Mouse (Mus musculus) cerebellum, postnatal 4 days (tissue): Measurements from ENCODE around the gene Kcnma1.

Experiments
- DNase-seq, 2 experiments: peaks; one replicate each; pipeline ENCODE4 v3.0.0; 2022; ENCODE audit warnings: low spot score in 2 of 2, mixed read lengths in 1 of 2

Kcnma1 gene

GRCm38 (mm10) chr14:23689681-23690080 lies 324.6 kb downstream of the Kcnma1 start:
- DNase-seq, result no peak

GRCm38 (mm10) chr14:23688513-23688912 lies 325.8 kb downstream of the Kcnma1 start:
- DNase-seq, result no peak

- no peak for DNase-seq
Measured at GRCm38 (mm10) chr14:23684463-23685066, 329.7 kb downstream of the Kcnma1 start.

GRCm38 (mm10) chr14:23682758-23683157 lies 331.5 kb downstream of the Kcnma1 start:
- no peak for DNase-seq

GRCm38 (mm10) chr14:23679378-23679777 lies 334.9 kb downstream of the Kcnma1 start:
- DNase-seq, result peak in 1 of 2 experiments; percentile 23

GRCm38 (mm10) chr14:23666420-23666819 lies 347.9 kb downstream of the Kcnma1 start:
- DNase-seq, result no peak

DNA sequence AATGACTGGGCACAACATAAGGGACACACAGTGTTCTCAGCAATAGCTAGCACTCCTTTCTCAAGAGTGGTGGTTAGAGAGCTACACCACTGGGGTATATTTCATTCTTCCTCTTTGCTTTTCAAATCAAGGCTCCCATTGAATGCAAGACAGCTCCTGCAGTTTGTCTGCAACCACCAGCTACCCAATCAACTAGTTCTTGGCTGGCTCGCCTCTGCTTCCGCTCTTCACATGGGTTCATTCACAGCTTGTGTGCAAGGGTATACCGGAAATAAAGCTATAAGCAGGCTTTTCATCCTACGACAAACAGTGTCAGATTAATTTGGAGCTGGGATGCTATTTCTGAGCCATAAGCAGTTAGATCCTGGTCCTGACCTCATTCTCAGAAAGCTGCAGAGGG lies 362.6 kb downstream of the Kcnma1 start:
- no peak for DNase-seq

GRCm38 (mm10) chr14:23650126-23650525 lies 364.2 kb downstream of the Kcnma1 start:
- DNase-seq, result no peak

DNA sequence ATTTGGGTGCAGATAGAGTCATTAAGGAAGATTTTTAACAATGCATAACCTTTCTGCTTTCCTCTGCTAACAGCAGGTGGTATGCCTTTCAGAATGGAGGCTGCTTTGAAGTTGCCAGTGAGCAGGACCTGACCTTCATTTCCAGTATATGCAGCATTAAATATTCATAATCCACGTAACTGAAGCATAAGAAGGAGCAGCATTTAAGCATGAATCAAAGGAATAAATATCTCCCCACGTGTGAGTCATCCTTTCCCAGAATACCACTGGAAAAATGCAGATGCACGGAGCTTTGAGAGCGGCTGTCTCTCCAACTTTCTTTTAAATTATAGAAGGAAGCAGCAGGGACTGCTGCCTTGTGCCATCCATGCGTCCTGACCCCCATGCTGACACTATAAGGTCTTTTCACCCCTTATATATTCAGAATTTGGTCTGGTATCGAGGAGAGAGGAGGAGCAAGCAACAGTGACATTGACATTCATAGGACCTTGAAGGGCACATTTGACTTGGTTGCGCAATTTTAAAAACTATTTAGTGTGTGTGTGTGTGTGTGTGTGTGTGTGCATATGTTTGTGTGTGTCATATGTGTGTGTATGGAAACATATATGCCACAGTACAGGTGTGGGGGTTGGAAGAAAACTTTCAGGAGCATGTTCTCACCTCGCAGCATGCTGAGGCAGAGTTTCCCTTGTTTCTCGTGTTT lies 368.8 kb downstream of the Kcnma1 start:
- DNase-seq, result no peak

- no peak for DNase-seq
Measured at GRCm38 (mm10) chr14:23643162-23643561, 371.1 kb downstream of the Kcnma1 start.

- no peak for DNase-seq
Measured at GRCm38 (mm10) chr14:23640665-23641064, 373.6 kb downstream of the Kcnma1 start.

GRCm38 (mm10) chr14:23638078-23638695 lies 376.1 kb downstream of the Kcnma1 start:
- DNase-seq, result no peak

GRCm38 (mm10) chr14:23635903-23636302 lies 378.4 kb downstream of the Kcnma1 start:
- DNase-seq, result no peak

- no peak for DNase-seq
Measured at GRCm38 (mm10) chr14:23633011-23633595, 381.2 kb downstream of the Kcnma1 start.

- DNase-seq, result no peak
Measured at GRCm38 (mm10) chr14:23626925-23627324, 387.4 kb downstream of the Kcnma1 start.

- no peak for DNase-seq
Measured at GRCm38 (mm10) chr14:23626114-23626513, 388.2 kb downstream of the Kcnma1 start.

DNA sequence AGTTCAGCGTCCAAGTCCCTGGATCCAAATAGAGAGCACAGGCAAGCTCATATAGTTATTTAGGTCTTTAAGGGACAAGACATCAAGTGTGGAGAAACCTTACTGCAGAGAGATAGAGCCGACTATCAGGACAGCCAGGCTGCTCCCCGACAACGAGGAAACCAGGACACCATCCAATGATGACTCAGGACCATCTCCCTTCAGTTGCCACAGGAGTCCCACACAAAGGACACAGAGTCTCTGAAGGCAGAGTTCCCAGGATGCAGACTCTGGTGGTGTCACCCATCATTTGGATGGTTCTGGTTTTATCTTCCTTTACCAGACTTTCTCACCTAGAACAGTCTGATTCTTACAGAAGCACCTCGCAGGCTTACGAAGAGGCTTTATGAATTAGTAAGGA lies 388.9 kb downstream of the Kcnma1 start:
- no peak for DNase-seq

GRCm38 (mm10) chr14:23624455-23624854 lies 389.8 kb downstream of the Kcnma1 start:
- DNase-seq, result no peak

- DNase-seq, result no peak
Measured at GRCm38 (mm10) chr14:23620685-23621084, 393.6 kb downstream of the Kcnma1 start.

DNA sequence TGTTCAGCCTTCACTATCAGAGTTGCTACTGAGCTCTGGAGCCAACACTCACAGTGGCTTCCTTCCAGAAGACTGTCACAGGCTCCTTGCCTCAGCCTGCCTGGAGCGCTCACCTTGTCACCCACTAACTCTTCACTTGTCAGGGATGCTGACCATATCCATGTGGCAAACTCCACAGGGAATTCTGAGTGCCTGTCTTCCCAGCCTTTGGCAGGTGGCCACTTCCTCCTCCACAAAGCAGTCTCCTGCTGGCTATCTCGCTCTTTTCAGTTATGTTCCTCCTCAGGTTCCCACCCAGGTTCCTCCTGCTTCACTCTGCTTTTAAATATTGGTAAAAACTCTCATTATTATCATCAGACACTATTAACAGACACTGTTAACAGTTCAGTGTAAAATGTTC lies 395.3 kb downstream of the Kcnma1 start:
- no peak for DNase-seq

GRCm38 (mm10) chr14:23618081-23618480 lies 396.2 kb downstream of the Kcnma1 start:
- no peak for DNase-seq

DNA sequence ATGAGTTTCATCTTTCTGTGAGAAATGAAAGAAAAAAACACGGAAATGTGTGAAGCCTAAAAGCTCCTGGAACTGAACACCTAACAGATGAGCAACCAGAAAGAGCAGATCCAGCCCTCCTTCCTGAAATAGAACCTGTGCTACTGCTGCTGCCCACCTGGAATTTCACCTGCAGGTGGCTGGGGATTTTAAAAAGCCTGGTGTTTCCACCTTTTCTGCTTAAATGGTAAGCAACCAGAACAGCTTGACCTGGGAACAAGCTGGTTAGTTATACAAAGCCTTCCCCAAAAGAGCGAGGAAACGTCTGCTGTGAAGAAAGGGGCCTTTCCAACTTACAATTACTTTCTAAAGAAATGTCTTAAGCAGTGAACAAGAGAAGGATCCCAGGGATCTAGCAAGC lies 404.2 kb downstream of the Kcnma1 start:
- no peak for DNase-seq

GRCm38 (mm10) chr14:23605740-23606139 lies 408.6 kb downstream of the Kcnma1 start:
- DNase-seq, result no peak
